Mouse (Mus musculus): ENCODE data around the gene Tmem219. TPM values are rescaled to one million over a fixed set of nuclear protein-coding genes. Genes with fewer than 3 reads are reported as not detected.
A peak's percentile ranks its signal among the peaks of the same experiment; 100 is the strongest.

Tmem219 gene
- total RNA-seq, 1 experiment from 2014 or later = 14.5 TPM

DNA sequence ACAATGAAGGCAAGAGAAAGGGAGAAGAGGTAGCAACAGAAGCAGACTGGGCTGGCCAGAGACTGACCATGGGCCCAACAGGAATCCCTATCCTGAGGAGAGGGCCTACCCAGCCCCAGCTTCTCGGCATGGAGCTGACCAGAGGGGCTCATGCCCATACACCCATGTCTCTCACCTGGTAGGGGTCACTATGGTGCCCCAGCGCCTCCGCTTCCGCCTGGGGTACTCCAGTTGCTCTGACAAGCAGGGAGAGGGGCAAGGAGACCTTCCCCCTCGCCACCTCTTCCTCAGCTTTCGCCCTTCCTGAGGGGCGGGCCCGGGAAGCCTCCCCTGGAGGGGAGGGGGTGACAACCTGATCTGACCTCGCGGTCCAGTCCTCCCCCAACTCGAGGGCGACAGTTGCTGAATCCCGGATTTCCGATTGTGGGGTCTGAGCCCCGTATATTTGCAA is 39.0 kb downstream of the Tmem219 start:
- no peak for ATAC-seq (replicated peaks in 1 of 2; ENCODE audit: insufficient read depth in 1 of 2, low FRiP score in 2 of 2, low TSS enrichment in 1 of 2, low read depth in 1 of 2, poor library complexity in 2 of 2, severe bottlenecking in 2 of 2)

- no peak for ATAC-seq (replicated peaks in 1 of 2; ENCODE audit: insufficient read depth in 1 of 2, low FRiP score in 2 of 2, low TSS enrichment in 1 of 2, low read depth in 1 of 2, poor library complexity in 2 of 2, severe bottlenecking in 2 of 2)
Observed at GRCm38 (mm10) chr7:126881040-126881439, 41.7 kb downstream of the Tmem219 start.

DNA sequence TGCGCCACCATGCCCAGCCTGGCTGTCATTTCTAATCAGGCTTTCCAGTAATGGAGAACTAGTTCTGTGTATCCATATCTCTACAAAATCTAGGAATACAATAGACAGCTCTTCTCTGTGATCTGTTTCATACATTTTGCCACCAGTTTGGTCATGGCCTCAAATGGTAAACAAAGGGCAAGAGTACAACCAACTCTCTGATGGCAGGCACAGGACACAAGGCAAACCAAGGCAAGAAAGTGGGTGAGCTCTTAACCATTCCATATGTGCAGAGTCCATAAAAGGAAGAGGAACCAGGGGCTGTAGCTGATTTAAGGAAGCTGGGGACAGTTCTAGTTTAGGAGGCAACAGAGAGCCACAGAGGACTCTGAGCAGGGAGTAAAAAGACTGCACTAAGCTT is 45.5 kb downstream of the Tmem219 start:
- ATAC-seq (replicated peaks in 1 of 2; ENCODE audit: insufficient read depth in 1 of 2, low FRiP score in 2 of 2, low TSS enrichment in 1 of 2, low read depth in 1 of 2, poor library complexity in 2 of 2, severe bottlenecking in 2 of 2) = no peak

- no peak for ATAC-seq (replicated peaks in 1 of 2; ENCODE audit: insufficient read depth in 1 of 2, low FRiP score in 2 of 2, low TSS enrichment in 1 of 2, low read depth in 1 of 2, poor library complexity in 2 of 2, severe bottlenecking in 2 of 2)
Observed at GRCm38 (mm10) chr7:126870520-126870891, 52.2 kb downstream of the Tmem219 start.

DNA sequence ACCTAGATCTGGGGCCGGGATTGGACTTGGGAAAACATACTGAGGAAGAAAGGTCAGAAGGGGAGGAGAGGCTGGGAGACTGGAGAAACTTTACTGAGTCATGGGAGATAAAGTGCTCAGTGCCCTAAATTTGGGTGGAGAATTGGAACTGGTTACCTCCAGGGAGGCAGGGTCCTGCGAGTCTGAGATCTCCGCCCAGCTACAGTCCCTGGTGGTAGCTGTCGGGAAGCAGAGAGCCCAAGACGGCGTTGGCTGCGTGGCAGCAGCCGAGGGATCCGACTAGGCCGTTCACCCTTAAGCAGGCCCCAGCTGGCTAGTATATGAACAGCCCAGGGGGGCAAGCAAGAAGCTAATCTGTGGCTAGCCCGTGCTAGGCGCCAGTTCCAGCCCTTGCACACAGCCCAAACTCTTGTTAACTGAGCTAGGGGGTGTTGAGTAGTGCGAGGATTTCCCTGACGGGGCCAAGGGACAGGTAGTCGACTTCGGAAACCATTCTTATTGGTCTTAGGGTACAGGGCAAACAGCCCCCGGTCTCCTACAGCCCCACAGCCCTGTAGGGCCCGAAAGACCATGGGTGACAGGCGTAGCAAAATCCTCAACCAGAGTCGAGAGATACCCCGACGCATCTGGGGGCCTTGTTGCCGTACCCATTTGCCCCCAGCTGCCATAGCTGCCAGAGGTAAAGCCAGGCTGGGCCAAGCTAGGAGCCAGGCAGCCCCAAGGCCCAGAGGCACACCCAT is 52.8 kb downstream of the Tmem219 start:
- no peak for ATAC-seq (replicated peaks in 1 of 2; ENCODE audit: insufficient read depth in 1 of 2, low FRiP score in 2 of 2, low TSS enrichment in 1 of 2, low read depth in 1 of 2, poor library complexity in 2 of 2, severe bottlenecking in 2 of 2)

- no peak for ATAC-seq (replicated peaks in 1 of 2; ENCODE audit: insufficient read depth in 1 of 2, low FRiP score in 2 of 2, low TSS enrichment in 1 of 2, low read depth in 1 of 2, poor library complexity in 2 of 2, severe bottlenecking in 2 of 2)
Observed at GRCm38 (mm10) chr7:126868003-126868402, 54.7 kb downstream of the Tmem219 start.

- ATAC-seq (replicated peaks in 1 of 2; ENCODE audit: insufficient read depth in 1 of 2, low FRiP score in 2 of 2, low TSS enrichment in 1 of 2, low read depth in 1 of 2, poor library complexity in 2 of 2, severe bottlenecking in 2 of 2) = no peak
Observed at GRCm38 (mm10) chr7:126867534-126867933, 55.2 kb downstream of the Tmem219 start.

DNA sequence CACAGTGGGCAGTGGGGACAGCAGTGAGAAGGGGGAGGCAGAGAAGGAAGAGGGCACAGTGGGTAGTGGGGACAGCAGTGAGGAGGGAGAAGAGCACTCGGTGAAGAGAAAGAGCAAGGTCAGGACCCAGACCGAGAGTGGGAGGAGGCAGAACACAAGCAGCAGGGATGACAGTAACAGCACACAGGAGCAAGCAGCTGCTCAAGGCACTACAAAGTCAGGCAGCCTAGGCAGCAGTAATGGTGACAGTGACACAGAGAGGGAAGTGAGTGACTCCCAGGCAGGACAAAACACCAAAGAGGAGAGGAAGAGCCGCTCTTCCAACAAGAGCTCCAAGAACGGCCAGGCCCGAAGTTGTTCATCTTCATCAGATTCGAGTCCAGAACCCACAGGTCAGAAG is 58.9 kb downstream of the Tmem219 start:
- ATAC-seq (replicated peaks in 1 of 2; ENCODE audit: insufficient read depth in 1 of 2, low FRiP score in 2 of 2, low TSS enrichment in 1 of 2, low read depth in 1 of 2, poor library complexity in 2 of 2, severe bottlenecking in 2 of 2) = no peak

- peak; percentile 61 to 75 for ATAC-seq (replicated peaks in 1 of 2; ENCODE audit: insufficient read depth in 1 of 2, low FRiP score in 2 of 2, low TSS enrichment in 1 of 2, low read depth in 1 of 2, poor library complexity in 2 of 2, severe bottlenecking in 2 of 2)
Observed at GRCm38 (mm10) chr7:126862147-126862784, 60.5 kb downstream of the Tmem219 start, which contains the start of gene Ino80e. Gene Ino80e, minus strand, starts transcription at chr7:126862377.

DNA sequence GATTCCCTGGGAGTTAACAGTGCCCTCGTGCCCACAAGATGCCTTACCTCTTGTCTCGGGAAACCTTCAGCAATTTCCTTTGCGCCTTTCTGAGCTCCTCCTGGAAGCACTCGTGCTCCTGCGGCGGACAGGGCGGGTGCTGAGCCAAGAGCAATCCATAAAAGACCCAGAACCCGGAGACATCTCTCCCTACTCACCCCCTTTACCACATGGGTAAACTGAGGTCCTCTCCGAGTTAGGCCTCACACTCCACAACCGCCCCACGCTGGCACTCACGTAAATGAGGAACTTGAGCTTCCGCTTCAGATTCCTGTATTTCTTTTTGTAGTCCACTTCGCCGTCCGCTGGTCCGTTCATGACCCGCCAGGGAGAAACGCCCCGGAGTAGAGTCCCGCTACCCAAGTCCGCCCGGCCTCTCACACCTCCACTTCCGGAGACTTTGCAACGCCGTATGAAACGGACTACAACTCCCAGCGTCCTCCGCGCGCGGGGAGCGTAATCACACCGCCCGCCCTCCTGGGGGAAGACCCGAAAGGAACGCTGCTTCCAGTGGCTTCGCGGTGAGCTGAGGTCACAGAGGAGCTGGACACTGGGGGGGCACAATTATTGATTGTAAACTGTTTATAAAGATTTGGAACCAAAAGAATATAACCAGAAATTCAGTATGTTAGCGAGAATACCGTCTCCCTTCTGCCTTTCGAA is 61.1 kb downstream of the Tmem219 start, which contains the start of gene Hirip3:
Gene Hirip3 (plus strand): TSS at position 544 of the 702 bp plus-strand sequence.
- ATAC-seq (replicated peaks in 1 of 2; ENCODE audit: insufficient read depth in 1 of 2, low FRiP score in 2 of 2, low TSS enrichment in 1 of 2, low read depth in 1 of 2, poor library complexity in 2 of 2, severe bottlenecking in 2 of 2) = peak; percentile 90 to 92

DNA sequence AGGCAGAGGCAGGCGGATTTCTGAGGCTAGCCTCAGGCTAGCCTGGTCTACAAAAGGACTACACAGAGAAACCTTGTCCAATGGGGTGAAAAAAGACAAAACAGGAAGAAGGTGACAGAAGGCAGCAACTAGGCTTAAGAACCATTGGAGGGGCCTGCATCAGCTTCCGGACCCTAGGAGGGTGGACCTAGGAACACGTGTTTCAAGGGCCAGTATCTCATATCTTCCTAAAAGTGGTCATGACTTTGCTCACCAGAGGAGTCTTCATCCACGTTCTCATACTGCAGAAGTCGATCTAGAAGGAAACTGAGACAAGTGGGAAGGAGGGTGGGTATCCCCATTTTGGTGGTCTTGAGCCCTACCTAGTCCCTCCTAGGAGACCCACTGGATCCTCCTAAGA is 61.7 kb downstream of the Tmem219 start:
- ATAC-seq (replicated peaks in 1 of 2; ENCODE audit: insufficient read depth in 1 of 2, low FRiP score in 2 of 2, low TSS enrichment in 1 of 2, low read depth in 1 of 2, poor library complexity in 2 of 2, severe bottlenecking in 2 of 2) = no peak

DNA sequence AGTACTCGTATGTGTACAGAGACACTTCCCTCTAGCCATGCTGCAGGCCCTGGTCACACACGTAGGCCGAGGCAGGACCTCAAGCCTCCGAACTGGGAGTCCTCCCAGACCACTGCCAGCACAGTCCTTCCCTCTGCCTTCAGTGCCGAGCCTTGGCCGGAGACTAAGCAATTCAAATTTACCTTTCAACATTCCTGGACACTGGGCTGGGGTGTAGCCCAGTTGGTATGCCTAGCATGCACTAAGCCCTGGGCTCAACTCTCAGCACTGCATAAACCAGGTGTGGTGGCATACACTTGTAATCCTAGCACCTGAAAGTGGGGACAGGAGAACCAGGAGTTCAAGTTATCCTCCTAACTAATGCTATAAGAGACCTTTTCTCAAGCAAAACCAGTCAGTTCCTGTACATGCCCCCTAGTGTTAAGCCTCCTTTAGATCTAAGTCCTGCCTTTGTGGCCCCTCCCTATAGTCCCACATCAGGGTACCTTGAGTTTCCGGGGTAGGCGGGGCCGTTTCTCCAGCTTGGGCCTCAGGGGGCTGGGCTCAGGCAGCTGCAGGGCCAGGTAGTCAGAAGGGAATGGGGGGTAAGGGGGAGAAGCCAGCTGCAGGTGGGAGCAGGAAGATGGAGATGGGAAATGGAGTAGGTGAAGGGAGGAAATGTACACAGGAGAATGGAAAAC is 65.8 kb downstream of the Tmem219 start:
- no peak for ATAC-seq (replicated peaks in 1 of 2; ENCODE audit: insufficient read depth in 1 of 2, low FRiP score in 2 of 2, low TSS enrichment in 1 of 2, low read depth in 1 of 2, poor library complexity in 2 of 2, severe bottlenecking in 2 of 2)

GRCm38 (mm10) chr7:126855641-126856040 is 67.1 kb downstream of the Tmem219 start:
- no peak for ATAC-seq (replicated peaks in 1 of 2; ENCODE audit: insufficient read depth in 1 of 2, low FRiP score in 2 of 2, low TSS enrichment in 1 of 2, low read depth in 1 of 2, poor library complexity in 2 of 2, severe bottlenecking in 2 of 2)

DNA sequence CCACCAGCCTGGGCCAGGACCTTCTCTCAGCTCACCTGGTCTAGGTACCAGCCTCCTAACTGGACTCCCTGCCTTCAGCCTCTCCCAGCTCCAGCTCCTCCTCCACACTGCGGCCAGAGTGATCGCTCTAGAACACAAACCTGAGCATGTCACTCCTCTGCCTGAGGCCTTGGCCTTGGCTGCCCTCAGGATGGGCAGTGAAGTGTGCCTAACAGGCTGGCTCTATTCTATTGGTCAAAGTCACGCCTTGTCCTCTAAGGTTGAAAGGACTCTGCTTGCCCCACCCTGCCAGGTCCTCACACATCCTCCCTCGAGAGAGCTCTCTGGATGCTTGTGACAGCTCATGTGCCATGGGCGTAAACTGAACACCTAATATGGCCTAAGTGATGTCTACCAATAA is 69.3 kb downstream of the Tmem219 start:
- no peak for ATAC-seq (replicated peaks in 1 of 2; ENCODE audit: insufficient read depth in 1 of 2, low FRiP score in 2 of 2, low TSS enrichment in 1 of 2, low read depth in 1 of 2, poor library complexity in 2 of 2, severe bottlenecking in 2 of 2)

DNA sequence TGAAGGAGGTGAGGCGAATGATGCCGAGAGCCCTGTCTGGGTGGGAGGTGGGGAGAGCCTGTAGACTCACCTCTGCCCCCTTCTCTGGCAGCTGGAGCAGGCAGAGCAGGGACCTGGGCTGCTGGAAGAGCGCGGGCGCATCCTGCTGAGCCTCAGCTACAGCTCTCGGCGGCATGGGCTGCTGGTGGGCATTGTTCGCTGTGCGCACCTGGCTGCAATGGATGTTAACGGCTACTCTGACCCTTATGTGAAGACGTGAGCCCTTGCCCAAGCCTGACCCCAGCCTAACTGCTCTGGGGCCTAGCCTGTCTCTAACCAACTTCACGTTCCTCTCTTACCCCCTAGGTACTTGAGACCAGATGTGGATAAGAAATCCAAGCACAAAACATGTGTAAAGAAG is 71.5 kb downstream of the Tmem219 start:
- no peak for ATAC-seq (replicated peaks in 1 of 2; ENCODE audit: insufficient read depth in 1 of 2, low FRiP score in 2 of 2, low TSS enrichment in 1 of 2, low read depth in 1 of 2, poor library complexity in 2 of 2, severe bottlenecking in 2 of 2)

DNA sequence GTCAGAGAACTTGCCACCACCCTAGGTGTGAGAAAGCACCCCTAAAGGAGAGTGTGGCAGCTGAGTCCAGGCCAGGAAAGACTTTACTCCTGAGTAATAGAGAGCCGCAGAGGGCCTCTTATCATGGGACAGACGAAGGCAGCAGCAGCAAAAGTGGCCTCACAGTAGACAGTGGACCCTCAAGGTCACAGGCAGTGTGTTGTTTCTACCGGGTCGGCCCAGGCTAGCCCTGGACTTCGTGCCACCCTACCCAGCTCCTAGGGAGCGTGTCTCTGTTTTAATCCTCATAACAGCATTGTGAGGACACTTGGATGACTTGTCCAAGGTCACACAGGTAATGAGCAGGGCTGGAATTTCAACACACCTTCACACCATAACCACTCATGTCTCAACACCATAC is 72.6 kb downstream of the Tmem219 start:
- no peak for ATAC-seq (replicated peaks in 1 of 2; ENCODE audit: insufficient read depth in 1 of 2, low FRiP score in 2 of 2, low TSS enrichment in 1 of 2, low read depth in 1 of 2, poor library complexity in 2 of 2, severe bottlenecking in 2 of 2)

GRCm38 (mm10) chr7:126848794-126849193 is 73.9 kb downstream of the Tmem219 start:
- no peak for ATAC-seq (replicated peaks in 1 of 2; ENCODE audit: insufficient read depth in 1 of 2, low FRiP score in 2 of 2, low TSS enrichment in 1 of 2, low read depth in 1 of 2, poor library complexity in 2 of 2, severe bottlenecking in 2 of 2)
